Mouse (Mus musculus) activated CD4-positive, CD25-positive, alpha-beta regulatory T cell (primary cell): ENCODE data around the gene Slitrk4. TPM values are rescaled to one million over a fixed set of nuclear protein-coding genes. Genes with fewer than 3 reads are reported as not detected.

Experiments
- polyA plus RNA-seq, 2 experiments: library from polyadenylated mRNA; unstranded; fragments of 100-300 nt; shearing (Covaris generic); gene quantifications; one replicate each; pipeline ENCODE4 v1.2.1; 2017

The Slitrk4 gene
- polyA plus RNA-seq, result under 1 TPM in 1 of 2 experiments, not detected in 1; 0.42 TPM

GRCm38 (mm10) chrX:64276290-64277125 lies at the start of gene Slitrk4:
Gene Slitrk4 (minus strand): TSS chrX:64276996.

Other genes starting within 250 kb of the Slitrk4 start
- not detected for gene Gm6760, start 124.8 kb downstream of the Slitrk4 start, polyA plus RNA-seq
- gene 3830417A13Rik, start 103.4 kb downstream of the Slitrk4 start, polyA plus RNA-seq, result not detected